Mouse (Mus musculus): Measurements from ENCODE around the gene Auts2.

DNA sequence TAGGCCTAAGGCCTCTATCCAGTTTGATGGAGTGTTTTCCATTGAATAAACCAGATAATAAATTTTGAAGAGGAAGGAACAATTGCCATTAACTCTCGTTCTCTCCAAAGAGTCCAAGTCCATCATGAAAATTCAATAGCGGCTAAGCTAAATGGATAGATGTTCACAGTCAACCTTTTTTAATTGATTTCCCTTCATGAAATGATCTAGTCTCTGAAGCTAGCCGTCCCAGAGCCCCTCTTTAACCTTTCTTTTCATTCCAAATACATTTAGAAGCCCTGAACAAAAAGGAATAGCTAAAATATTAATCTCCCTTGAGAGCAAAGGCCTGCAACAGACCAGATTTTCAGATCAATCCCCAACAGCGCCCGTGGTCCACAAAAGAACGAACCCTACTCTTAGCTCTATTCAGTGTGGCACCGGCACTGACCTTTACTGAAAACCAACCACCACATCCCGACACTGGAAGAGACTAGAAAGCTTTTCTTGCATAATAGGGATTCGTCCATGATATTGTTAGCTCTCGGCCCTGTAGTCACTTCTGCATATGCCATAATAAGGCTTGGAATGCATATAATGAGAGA is 896.9 kb downstream of the Auts2 start:
- TF ChIP-seq MAFK (IDR thresholded peaks at IDR 0.05; ENCODE audit: insufficient read depth, low read depth, low read length), result no peak
- no peak for TF ChIP-seq ZC3H11A (IDR thresholded peaks at IDR 0.05; ENCODE audit: borderline replicate concordance, low read depth, low read length)
- TF ChIP-seq HCFC1 (IDR thresholded peaks at IDR 0.05; ENCODE audit: borderline replicate concordance, insufficient read depth, low read length), result no peak
